Mouse (Mus musculus): Measurements from ENCODE around the gene Ggct.

DNA sequence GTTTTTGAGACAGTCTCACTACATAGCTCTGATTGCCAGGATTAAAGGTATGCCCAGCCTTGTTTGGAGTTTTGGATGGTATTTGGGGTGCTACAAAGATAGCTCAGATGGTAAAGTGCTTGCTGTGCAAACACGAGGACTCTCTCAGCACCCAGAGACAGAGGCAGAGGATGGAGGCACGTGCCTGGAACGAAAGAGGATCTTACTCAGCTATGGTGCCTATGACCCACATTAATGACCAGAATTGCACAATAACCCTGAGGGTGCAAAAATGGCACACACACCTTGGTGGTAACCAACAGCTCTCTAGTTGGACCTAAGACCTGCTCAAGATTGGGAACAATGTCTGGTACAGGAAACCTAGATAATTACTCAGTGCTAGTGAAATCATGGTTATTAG is 40.2 kb downstream of the Ggct start:
- TF ChIP-seq CTCF (IDR thresholded peaks at IDR 0.05; ENCODE audit: extremely low read depth, insufficient read length, insufficient replicate concordance, low read depth, low read length) (no peak), POLR2A (IDR thresholded peaks at IDR 0.05; ENCODE audit: low read depth, low read length) (no peak)

Measured in small intestine, adult 2 months (tissue).